Mouse (Mus musculus) cerebellum, adult 2 months (tissue): ENCODE data around the gene Cox16. TPM values are rescaled to one million over a fixed set of nuclear protein-coding genes. Genes with fewer than 3 reads are reported as not detected.
"Not testable (repeated sequence)": the region's sequence is repeated elsewhere in the genome, so short reads cannot be mapped to it uniquely, and the experiment has no call there.

ENCODE experiments used
- DNase-seq, 2 experiments: peaks; one replicate each; pipeline ENCODE4 v3.0.0; 2021
- H3K27ac ChIP-seq: fragments of 200-500 bp; 2 replicates; pipeline ENCODE4 v1.5.1; 2012; ENCODE audit warnings: low read length, control low read depth, inconsistent platforms; ENCODE audit not compliant: insufficient read depth
- H3K27me3 ChIP-seq: fragments of 200-500 bp; 2 replicates; pipeline ENCODE4 v1.6.1; 2012; ENCODE audit warnings: inconsistent platforms, mild to moderate bottlenecking, low read length, moderate library complexity; ENCODE audit not compliant: control insufficient read depth, insufficient read depth
- H3K4me1 ChIP-seq: fragments of 200-500 bp; 2 replicates; pipeline ENCODE4 v1.6.1; 2011; ENCODE audit warnings: low read length; ENCODE audit not compliant: control insufficient read depth, insufficient read depth
- H3K4me3 ChIP-seq: fragments of 200-500 bp; replicated peaks from 2 replicates; pipeline ENCODE3; 2011; ENCODE audit warnings: mild to moderate bottlenecking, low read depth, low read length, control low read depth; ENCODE audit not compliant: insufficient read depth
- CTCF ChIP-seq: fragments of 200-500 bp; IDR thresholded peaks from 2 replicates; pipeline ENCODE4 v1.5.1; 2011; ENCODE audit warnings: low read depth, mild to moderate bottlenecking, control low read depth, low read length, moderate library complexity, borderline replicate concordance; ENCODE audit not compliant: insufficient read depth
- POLR2A ChIP-seq: fragments of 200-500 bp; IDR thresholded peaks from 2 replicates; pipeline ENCODE4 v1.6.1; 2011; ENCODE audit warnings: low read length, control low read depth, borderline replicate concordance; ENCODE audit not compliant: insufficient read depth
- WGBS: fragments of 180-500 bp; shearing (Covaris S2); methylation state at CpG from one replicate; pipeline ENCODE4 v1.1.7; 2018; 5-methylcytosine and 5-hydroxymethylcytosine counted together
- polyA plus RNA-seq: library from polyadenylated mRNA; depleted of rRNA; stranded (reverse); fragments of >200 nt; gene quantifications from 2 replicates; pipeline ENCODE4 v1.2.3, GENCODE M21; 2012

Cox16 gene
- polyA plus RNA-seq, 1 experiment, result 70.0 TPM

DNA sequence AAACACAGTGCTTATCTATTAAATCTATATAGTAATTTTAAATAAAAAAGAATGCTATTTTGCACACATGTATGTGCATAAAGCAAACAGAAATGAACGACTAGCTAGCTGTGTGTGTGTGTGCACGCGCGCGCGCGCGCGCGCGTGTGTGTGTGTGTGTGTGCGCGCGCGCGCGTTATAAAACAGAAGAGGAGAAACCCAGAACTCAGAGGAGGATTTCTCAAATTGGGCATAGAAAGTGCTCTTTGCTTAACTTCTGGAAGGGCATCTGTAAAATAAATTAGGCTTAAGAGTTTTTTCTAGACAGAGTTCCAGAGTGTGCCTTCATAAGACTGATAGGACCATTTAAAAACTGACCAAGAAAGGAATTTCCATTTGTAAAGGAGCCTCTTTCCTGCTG lies 1.3 kb downstream of the Cox16 start:
- Histone ChIP-seq H3K4me3 (peak overlapping the region; percentile 82), H3K27ac (no peak overlapping the region), H3K4me1 (no peaks in the 10 kb centered on the region), H3K27me3 (no peaks in the 10 kb centered on the region)
- DNase-seq, result peak in 1 of 2 experiments; percentile 37
- TF ChIP-seq POLR2A (no peak), CTCF (no peak)
- 18% methylated on average over 17 of the region's 17 CpGs for WGBS

DNA sequence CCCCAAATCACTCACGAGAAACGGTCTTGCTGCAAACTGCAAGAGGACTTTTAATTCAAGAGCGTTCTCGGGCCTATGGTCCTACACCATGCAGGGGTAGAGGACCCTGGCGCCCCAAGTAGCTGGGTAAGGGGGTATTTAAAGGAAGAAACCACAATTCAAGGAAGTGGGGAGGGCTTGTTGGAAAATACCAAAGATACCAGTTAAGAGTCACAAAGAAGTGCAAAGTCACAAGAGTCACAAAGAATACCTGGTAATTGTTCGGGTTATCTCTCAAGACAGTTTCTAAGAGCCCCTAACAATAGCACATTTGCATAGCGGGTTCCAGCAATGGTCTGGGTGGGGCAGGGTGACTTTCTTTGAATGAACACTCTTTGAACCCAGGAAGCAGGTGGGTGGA lies 25.9 kb downstream of the Cox16 start:
- not testable (repeated sequence) for H3K4me3 ChIP-seq, H3K27me3 ChIP-seq, H3K27ac ChIP-seq, H3K4me1 ChIP-seq, DNase-seq
- WGBS, result 95% methylated on average over 7 of the region's 7 CpGs

DNA sequence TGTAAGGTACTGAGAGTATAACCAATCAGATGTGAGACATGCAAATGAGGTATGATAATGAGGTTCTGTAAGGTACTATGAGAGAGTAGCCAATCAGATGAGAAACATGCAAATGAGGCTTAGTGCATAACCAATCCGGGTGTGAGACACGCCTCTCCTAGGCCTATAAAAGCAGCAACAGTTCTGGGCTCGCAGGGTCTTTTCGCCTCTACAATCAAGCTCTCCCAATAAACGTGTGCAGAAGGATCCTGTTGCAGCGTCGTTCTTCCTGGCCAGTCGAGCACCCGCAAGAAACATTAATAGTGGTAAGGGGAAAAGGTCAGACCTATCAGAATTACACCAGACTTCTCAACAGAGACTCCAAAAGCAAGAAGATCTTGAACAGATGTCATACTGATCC lies 45.9 kb downstream of the Cox16 start:
- H3K4me3 ChIP-seq, H3K4me1 ChIP-seq, H3K27me3 ChIP-seq, H3K27ac ChIP-seq, DNase-seq: not testable (repeated sequence)
- WGBS, result 95% methylated on average over 9 of the region's 9 CpGs

DNA sequence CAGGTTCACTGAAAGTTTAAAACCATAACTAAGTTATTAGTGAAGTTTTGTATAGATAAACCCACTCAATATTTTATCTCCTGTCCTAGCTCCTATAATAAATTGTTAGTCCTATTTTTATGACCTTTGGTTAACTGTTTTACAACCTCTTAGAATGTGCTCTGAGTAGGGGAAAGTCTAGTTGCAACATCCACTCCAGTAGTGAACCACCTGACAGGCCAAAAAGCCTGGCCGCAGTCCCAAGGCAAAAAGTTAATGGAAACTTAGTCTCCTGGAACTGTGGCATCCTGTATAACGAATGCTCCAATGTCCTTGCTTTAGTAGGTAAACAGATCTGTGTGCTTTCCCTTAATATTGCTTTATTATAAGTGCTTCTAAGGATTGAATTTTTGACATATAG lies 50.1 kb downstream of the Cox16 start:
- H3K27me3 ChIP-seq, DNase-seq, H3K4me1 ChIP-seq, H3K27ac ChIP-seq, H3K4me3 ChIP-seq: not testable (repeated sequence)
- 96% methylated on average over 2 of the region's 2 CpGs for WGBS

DNA sequence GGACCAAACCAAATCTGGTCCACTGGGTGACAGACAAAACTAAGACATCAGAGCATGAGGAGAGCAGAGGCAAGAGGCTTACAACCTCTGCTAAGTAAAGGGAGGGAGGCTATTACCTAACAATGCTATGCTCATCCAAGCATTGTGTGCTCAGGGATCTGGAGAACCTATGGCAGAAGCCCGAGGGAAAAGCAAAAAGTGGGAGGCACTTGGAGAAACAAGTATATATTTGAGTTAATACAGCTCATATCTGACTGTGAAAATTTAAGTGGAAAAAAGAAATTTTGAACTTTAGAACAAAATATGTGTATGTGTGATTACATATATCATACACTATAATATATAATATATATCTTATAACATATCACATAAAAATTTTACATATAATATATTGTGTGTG lies 63.1 kb downstream of the Cox16 start, which contains the start of gene Adam4:
Gene Adam4, minus strand, starts transcription at position 101 of the 400 bp plus-strand sequence.
- no peak within 1 kb of the TSS for H3K27ac ChIP-seq
- TF ChIP-seq CTCF, result no peak
- no peak for TF ChIP-seq POLR2A
- 94% methylated on average over 1 of the region's 1 CpGs for WGBS
- H3K4me1 ChIP-seq, result no peaks in the 10 kb centered on the region
- H3K27me3 ChIP-seq, result no peaks in the 10 kb centered on the region
- no peak within 1 kb of the TSS for H3K4me3 ChIP-seq
- DNase-seq, result no peak

DNA sequence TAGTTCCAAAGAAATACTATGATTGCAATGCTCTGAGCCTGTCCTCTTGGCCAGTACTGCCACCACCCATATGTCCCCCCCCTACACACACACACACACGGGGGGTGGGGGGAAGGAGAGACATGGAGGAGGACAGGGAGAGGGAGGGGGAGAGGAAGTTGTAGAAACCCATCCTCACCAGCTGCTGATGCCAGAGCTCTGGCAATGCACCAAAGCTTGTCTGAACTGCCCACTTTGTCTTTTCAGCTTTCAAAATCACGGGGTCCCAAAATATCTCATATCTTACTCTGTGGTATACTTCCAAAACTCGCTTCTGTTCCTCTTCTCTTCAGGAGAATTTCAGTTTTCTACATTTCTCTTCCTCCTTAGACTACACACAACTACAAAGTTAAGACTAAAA lies 71.7 kb downstream of the Cox16 start:
- no peak overlapping the region for H3K4me3 ChIP-seq
- H3K27ac ChIP-seq, result no peak overlapping the region
- H3K4me1 ChIP-seq, result no peaks in the 10 kb centered on the region
- DNase-seq, result no peak
- WGBS, result 50% methylated on average over 3 of the region's 3 CpGs
- no peaks in the 10 kb centered on the region for H3K27me3 ChIP-seq
- no peak for TF ChIP-seq CTCF
- TF ChIP-seq POLR2A, result no peak

DNA sequence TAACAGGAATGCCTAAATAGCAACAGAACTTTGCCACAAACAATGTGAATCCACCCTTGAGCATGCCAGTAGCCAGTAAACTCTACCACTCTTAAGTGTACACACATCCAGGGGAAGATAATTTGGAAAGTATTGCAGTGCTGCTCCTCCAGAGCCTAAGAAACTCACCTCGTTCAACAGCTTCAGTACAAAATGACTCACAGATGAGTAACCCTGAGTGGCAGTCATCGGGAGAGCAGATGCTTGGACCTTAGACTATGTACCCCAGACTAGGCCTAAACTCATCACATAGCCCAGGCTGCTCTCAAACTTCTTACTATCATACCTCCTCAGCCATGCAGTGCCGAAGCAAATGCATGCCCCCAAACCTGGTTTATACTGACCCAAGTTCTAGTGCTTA lies 76.0 kb downstream of the Cox16 start:
- Histone ChIP-seq H3K27me3 (no peaks in the 10 kb centered on the region), H3K4me1 (no peaks in the 10 kb centered on the region), H3K4me3 (no peak overlapping the region), H3K27ac (no peak overlapping the region)
- DNase-seq, result no peak
- TF ChIP-seq POLR2A (no peak), CTCF (no peak)
- WGBS, result 85% methylated on average over 3 of the region's 3 CpGs

DNA sequence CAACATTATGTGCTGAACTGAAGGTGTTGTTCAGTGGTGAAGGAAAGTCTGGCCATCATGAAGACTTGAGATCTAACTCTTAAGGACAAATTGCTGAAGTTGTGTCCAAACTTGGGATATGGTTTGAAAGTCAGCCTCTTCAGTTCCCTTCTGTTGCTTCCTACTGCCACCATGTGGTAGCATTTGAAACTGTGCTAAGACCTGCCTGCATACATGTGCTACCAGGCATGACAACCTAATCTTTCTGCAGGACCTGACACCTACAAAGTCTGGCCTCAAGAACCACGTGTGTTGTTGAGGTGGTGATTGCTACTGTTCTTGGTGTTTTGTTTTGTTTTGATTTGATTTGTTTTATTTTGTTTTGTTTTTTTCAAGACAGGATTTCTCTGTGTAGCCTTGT lies 82.7 kb downstream of the Cox16 start:
- 14% methylated on average over 1 of the region's 1 CpGs for WGBS
- H3K4me1 ChIP-seq, result no peaks in the 10 kb centered on the region
- no peak overlapping the region for H3K27ac ChIP-seq
- no peaks in the 10 kb centered on the region for H3K27me3 ChIP-seq
- H3K4me3 ChIP-seq, result no peak overlapping the region
- TF ChIP-seq CTCF (peak; percentile 82), POLR2A (no peak)
- DNase-seq, result peak; percentile 70 to 77

DNA sequence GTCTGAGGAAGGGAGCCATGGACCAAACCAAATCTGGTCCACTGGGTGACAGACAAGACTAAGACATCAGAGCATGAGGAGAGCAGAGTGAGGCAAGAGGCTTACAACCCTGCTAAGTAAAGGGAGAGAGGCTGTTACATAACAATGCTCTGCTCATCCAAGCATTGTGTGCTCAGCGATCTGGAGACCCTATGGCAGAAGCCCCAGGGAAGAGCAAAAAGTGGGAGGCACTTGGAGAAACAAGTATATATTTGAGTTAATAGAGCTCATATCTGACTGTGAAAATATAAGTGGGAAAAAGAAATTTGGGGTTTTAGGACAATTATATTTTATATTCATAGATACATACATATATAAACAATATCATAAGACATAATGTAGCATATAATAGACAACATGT lies 105.6 kb downstream of the Cox16 start, which contains the start of gene Gm4787:
Gene Gm4787, minus strand, starts transcription at position 101 of the 400 bp plus-strand sequence.
- H3K27ac ChIP-seq, H3K4me3 ChIP-seq, H3K4me1 ChIP-seq, DNase-seq, H3K27me3 ChIP-seq: not testable (repeated sequence)
- 47% methylated on average over 1 of the region's 1 CpGs for WGBS
